Mouse (Mus musculus) G1E (cell line): ENCODE results near the gene Wdr26.

Source experiments
- CTCF ChIP-seq: IDR thresholded peaks from 2 replicates; pipeline ENCODE4 v1.5.1; 2012; ENCODE audit warnings: low read depth, low read length, inconsistent platforms, mixed read lengths
- GATA1 ChIP-seq: IDR thresholded peaks from 2 replicates; pipeline ENCODE4 v1.6.1; 2012; ENCODE audit warnings: borderline replicate concordance, low read length, inconsistent platforms, mixed read lengths

DNA sequence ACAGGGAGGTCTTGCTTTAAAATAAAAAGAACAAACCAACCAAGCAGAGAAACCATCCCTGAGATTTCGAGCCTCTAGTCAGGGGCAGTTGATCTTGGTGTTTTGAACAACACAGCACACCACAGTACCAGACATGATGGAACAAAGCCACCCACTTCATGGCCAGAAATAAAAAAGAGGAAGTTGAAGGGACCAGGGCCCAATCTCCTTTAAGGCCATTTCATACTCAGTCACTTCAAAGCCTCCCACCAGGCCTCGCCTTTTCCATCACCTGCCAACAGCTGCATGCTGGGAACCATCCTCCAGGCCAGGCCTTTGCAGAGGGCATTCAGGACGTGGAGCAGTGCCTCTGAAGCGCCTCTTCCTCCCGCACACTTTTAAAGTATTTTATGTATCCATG lies 25.5 kb upstream of the Wdr26 start:
- TF ChIP-seq CTCF (no peak), GATA1 (no peak)
